Mouse (Mus musculus) lung, postnatal 0 days (tissue): Measurements from ENCODE around the gene Lad1. TPM values are rescaled to one million over a fixed set of nuclear protein-coding genes. Genes with fewer than 3 reads are reported as not detected.
A peak's percentile ranks its signal among the peaks of the same experiment; 100 is the strongest.

ENCODE experiments used
- ATAC-seq: fragments of 200-750 bp; cut with Nextera tagmentation; 2 replicates; pipeline ENCODE4 v1.8.0; 2017; ENCODE audit warnings: moderate library complexity
- DNase-seq: peaks from one replicate; pipeline ENCODE4 v3.0.0-alpha.2; 2016; ENCODE audit warnings: low spot score
- H3K27ac ChIP-seq: fragments of 300-500 bp; sonication (generic); 2 replicates; pipeline ENCODE4 v1.5.1; 2014; ENCODE audit warnings: antibody characterized with exemption, mild to moderate bottlenecking, low read length, mixed read lengths
- H3K27me3 ChIP-seq: fragments of 300-500 bp; sonication (generic); replicated peaks from 2 replicates; pipeline ENCODE4 v1.6.1; 2014; ENCODE audit warnings: low read length, mixed read lengths; ENCODE audit not compliant: insufficient read depth
- H3K36me3 ChIP-seq: fragments of 300-500 bp; sonication (generic); 2 replicates; pipeline ENCODE4 v1.6.1; 2014; ENCODE audit warnings: low read length, mixed read lengths; ENCODE audit not compliant: insufficient read depth
- H3K4me1 ChIP-seq: fragments of 300-500 bp; sonication (generic); 2 replicates; pipeline ENCODE4 v1.6.1; 2014; ENCODE audit warnings: antibody characterized with exemption, low read depth, low read length, mixed read lengths; ENCODE audit not compliant: insufficient read depth
- H3K4me2 ChIP-seq: fragments of 300-500 bp; sonication (generic); replicated peaks from 2 replicates; pipeline ENCODE4 v1.6.1; 2014; ENCODE audit warnings: low read depth, mild to moderate bottlenecking, low read length, moderate library complexity, mixed read lengths
- H3K4me3 ChIP-seq: fragments of 300-500 bp; sonication (generic); 2 replicates; pipeline ENCODE4 v1.5.1; 2014; ENCODE audit warnings: low read depth, low read length
- H3K9ac ChIP-seq: fragments of 300-500 bp; sonication (generic); replicated peaks from 2 replicates; pipeline ENCODE4 v1.6.1; 2014; ENCODE audit warnings: low read depth, mild to moderate bottlenecking
- H3K9me3 ChIP-seq: fragments of 300-500 bp; sonication (generic); 2 replicates; pipeline ENCODE4 v1.6.1; 2016; ENCODE audit warnings: low read length, mixed read lengths
- CTCF ChIP-seq: IDR thresholded peaks from 2 replicates; pipeline ENCODE4 v1.5.1; 2016; ENCODE audit warnings: antibody characterized with exemption, mild to moderate bottlenecking
- EP300 ChIP-seq: IDR thresholded peaks from 2 replicates; pipeline ENCODE4 v1.6.1; 2016; ENCODE audit warnings: antibody characterized with exemption, mild to moderate bottlenecking, control low read depth
- WGBS: fragments of 180-500 bp; shearing (Covaris S2); extraction: QIAGEN DNeasy Blood & Tissue Kit; methylation state at CpG from one replicate; pipeline ENCODE4 v1.1.7; 2014; 5-methylcytosine and 5-hydroxymethylcytosine counted together
- polyA plus RNA-seq: library from polyadenylated mRNA; unstranded; fragments of >200 nt; fragmentation: Nextera tagmentation; extraction: Ambion mirVana; gene quantifications from 2 replicates; pipeline ENCODE4 v1.2.1, GENCODE M21; 2015

Gene Lad1
- polyA plus RNA-seq, 1 experiment from 2014 or later = 4.4 TPM

DNA sequence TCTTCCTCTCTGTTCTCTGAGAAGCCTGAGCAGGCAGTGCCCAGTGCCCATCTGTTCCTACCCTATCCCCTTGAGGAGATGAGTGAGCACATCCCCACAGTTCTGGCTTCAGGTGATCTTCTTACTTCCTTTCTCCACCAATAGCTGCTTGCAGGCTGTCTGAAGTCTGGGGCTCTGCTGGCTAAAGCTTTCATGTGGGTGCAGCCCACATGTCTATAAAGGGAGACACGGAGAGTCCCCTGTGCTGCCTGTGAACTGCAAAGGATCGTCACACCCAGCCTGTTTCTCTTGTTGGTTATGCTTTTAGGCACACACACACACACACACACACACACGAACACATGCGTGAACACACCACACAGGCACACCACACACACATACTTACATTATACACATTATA is 54.6 kb downstream of the Lad1 start:
- TF ChIP-seq CTCF (no peak), EP300 (no peak)
- 87% methylated on average over 4 of the region's 4 CpGs for WGBS
- H3K4me3 ChIP-seq = no peak overlapping the region
- H3K27ac ChIP-seq = no peak overlapping the region
- H3K9me3 ChIP-seq = no peaks in the 10 kb centered on the region
- H3K4me2 ChIP-seq = no peak overlapping the region
- no peaks in the 10 kb centered on the region for H3K36me3 ChIP-seq
- DNase-seq = no peak
- H3K4me1 ChIP-seq = no peaks in the 10 kb centered on the region
- H3K27me3 ChIP-seq = no peaks in the 10 kb centered on the region
- ATAC-seq = no peak
- no peak overlapping the region for H3K9ac ChIP-seq

DNA sequence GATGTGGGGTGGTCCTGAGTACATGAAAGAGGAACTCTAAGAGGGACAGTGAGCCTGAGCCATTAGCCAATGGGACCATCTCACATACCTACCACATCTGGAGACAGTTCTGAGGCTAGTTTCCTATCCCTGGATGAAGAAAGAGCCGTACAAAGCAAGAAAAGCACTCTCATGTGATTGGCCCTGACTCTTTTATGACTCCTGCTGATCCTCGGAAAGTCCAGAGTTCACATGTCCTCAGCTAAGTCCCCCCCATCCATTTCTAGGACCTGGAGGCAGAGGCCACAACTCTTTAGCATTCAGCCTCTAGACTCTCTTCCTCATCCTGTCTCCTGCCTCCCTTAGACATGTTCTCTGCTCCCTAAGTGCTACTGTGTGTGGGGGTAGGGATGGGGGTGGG is 58.9 kb downstream of the Lad1 start:
- H3K27me3 ChIP-seq = no peaks in the 10 kb centered on the region
- H3K4me3 ChIP-seq = no peak overlapping the region
- H3K4me2 ChIP-seq = no peak overlapping the region
- TF ChIP-seq EP300 (no peak), CTCF (no peak)
- H3K9me3 ChIP-seq = no peaks in the 10 kb centered on the region
- H3K36me3 ChIP-seq = no peaks in the 10 kb centered on the region
- WGBS = 79% methylated on average over 2 of the region's 2 CpGs
- no peak for ATAC-seq
- H3K27ac ChIP-seq = no peak overlapping the region
- no peak overlapping the region for H3K9ac ChIP-seq
- no peaks in the 10 kb centered on the region for H3K4me1 ChIP-seq
- no peak for DNase-seq

DNA sequence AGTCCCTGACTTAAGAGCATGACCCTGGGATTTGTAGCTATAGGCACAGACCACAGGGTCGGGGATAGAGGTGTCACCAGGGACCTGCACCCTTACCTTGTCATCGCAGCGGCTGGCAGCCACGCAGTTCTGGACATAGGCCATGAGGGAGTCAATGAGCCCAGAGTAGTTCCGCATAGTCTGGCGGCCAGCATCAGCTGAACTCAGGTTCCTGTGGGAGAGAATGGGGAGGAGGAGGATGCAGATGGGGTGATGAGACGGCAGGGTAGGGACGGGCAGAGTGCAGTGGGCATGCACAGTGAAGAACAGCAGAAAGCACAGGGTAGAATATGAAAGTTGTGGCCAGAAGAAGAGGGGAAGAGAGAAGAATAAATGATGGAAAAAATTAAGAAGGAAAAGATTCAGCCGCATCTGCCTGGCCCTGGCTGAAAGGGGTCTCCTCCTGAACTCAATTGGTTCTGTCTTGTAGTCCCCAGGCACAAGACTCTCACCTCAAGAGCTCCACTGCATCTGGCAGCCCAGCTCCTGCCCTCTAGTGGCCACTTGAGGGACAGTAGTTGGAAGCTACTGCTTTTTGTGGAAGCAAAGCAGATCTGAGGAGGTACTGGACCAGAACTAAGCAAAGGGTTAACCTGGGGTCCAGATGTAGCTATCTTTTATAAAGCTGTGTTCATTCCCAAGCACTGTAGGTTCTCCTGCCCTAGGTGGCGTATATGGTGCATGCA is 64.1 kb downstream of the Lad1 start:
- Histone ChIP-seq H3K9ac (no peak overlapping the region), H3K27ac (no peak overlapping the region), H3K4me1 (no peaks in the 10 kb centered on the region), H3K4me2 (no peak overlapping the region), H3K4me3 (no peak overlapping the region), H3K9me3 (no peaks in the 10 kb centered on the region), H3K27me3 (no peaks in the 10 kb centered on the region), H3K36me3 (no peaks in the 10 kb centered on the region)
- ATAC-seq (peak; percentile 46; the same call in 1 of the 2 replicates), DNase-seq (peak; percentile 64)
- 65% methylated on average over 10 of the region's 10 CpGs for WGBS
- peak; percentile 91 for TF ChIP-seq CTCF
- TF ChIP-seq EP300 = no peak

Other genes starting within 250 kb of the Lad1 start
- 5.7 and 6.1 TPM in 2 replicates for gene Nav1, start 211.3 kb upstream of the Lad1 start, polyA plus RNA-seq
- 449 and 545 TPM in 2 replicates for gene Csrp1, start 98.5 kb upstream of the Lad1 start, polyA plus RNA-seq
- gene Phlda3, start 52.5 kb upstream of the Lad1 start, polyA plus RNA-seq = 80.7 and 82.0 TPM in 2 replicates
- 26.1 and 31.2 TPM in 2 replicates for gene Tnni1, start 39.2 kb upstream of the Lad1 start, polyA plus RNA-seq
- gene Tnnt2, start 17.8 kb downstream of the Lad1 start, polyA plus RNA-seq = 84.6 and 115 TPM in 2 replicates
- 0.02 TPM in 2 replicates for gene Pkp1, start 100.6 kb downstream of the Lad1 start, polyA plus RNA-seq
- not detected in 2 replicates for gene Igfn1, start 187.7 kb downstream of the Lad1 start, polyA plus RNA-seq
- 99.1 and 106 TPM in 2 replicates for gene Tmem9, start 189.6 kb downstream of the Lad1 start, polyA plus RNA-seq
- gene Ascl5, start 232.2 kb downstream of the Lad1 start, polyA plus RNA-seq = not detected in 2 replicates
- gene Cacna1s, start 234.2 kb downstream of the Lad1 start, polyA plus RNA-seq = 0.82 and 1.6 TPM in 2 replicates